Mouse (Mus musculus) frontal cortex, postnatal 10 days (tissue): ENCODE data around the gene Ifnlr1.
"Not testable (repeated sequence)": the region's sequence is repeated elsewhere in the genome, so short reads cannot be mapped to it uniquely, and the experiment has no call there.

Experiments
- DNase-seq, 2 experiments: peaks; one replicate each; pipeline ENCODE4 v3.0.0; 2022; ENCODE audit warnings: low spot score in 2 of 2, mixed read lengths in 1 of 2

Gene Ifnlr1

DNA sequence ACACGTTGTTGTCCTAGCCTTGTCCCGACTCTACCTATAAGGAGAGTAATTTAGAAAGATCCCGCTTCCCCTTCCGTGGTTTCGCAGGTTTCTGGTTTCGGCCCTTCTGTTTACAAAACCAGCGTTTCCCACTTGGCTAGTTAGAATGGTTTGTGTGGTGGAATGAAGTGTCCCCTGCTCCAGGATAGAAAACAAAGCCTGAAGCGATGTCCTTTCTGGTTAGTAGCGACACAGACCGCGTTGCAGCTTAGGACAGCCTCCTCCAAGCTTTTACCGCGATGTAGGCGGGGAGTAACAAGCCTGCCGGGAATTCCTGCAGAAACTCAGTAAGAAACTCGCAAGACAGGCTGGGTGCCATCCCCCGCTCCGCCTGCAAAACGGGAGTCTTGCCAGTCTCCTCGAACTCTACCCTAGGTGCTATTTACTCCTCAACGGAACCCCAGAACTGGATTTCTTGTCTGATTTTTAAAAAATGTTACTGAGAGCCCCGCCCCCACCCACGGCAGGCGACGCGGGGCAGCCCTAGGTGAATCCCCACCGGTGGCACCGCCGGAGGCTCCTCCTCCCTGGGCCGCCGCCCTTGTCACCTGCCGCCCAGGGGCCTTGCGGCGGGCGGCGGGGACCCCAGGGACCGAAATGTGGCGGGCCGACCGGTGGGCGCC is at the start of gene Ifnlr1:
Gene Ifnlr1, plus strand, starts transcription at position 382 of the 662 bp plus-strand sequence.
- peak in 1 of 2 experiments; percentile 22 for DNase-seq

DNA sequence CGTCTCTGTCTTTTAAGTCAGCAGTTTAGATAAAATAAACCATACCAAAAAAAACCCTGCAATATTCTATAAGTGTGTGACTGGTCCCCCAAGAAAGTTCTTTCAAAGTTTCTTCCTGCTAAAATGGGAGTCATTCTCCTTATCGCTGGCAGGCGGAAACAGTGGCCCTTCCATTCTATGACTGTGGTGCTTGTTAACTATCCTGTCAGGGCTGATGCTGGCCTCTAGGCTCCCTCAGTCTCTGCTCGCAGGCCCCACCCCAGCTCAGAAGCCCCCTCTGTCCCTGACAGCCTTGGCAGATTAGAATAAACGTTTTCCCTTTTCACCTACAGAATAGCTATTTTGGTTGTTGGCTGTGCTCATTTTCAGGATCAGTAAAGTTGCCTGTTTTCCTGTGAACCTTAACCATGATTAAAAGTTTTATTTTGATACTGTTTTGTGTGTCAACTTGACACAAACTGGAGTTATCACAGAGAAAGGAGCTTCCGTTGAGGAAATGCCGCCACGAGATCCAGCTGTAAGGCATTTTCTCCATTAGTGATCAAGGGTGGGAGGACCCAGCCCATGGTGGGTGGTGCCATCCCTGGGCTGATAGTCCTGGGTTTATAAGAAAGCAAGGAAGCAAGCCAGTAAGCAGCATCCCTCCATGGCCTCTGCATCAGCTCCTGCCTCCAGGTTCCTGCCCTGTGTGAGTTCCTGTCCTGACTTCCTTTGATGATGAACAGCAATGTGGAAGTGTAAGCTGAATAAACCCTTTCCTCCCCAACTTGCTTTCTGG is 44.6 kb upstream of the Ifnlr1 start:
- DNase-seq, result not testable (repeated sequence)

DNA sequence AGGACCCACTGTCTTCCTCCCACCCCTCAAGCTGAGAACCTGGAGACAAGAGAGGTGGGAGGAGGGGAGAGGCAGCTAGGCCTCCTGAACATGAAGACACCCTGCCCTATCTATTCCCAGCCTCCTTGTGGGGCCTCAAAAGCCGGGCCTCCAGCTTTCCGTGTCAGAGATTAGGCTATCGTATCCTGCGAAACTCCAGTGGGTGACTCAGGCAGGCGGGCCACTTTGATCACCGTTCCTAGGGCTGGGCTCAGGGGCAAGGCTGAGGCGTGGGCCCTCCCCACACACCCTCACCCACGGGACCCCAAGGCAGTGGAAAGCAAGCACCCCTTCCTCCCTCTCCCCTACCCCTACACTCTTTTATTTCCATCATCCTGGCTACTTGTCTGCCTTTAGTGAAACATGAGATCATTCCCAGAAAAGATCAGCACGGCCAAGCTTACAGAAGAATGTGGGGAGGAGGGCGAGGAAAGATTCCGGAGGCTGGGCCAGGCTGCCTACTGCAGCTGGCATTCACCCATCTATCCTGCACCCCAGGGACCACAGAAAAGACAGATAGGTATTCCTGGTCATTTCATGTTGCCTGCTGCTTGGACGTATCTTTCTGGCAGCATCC is 41.0 kb upstream of the Ifnlr1 start:
- DNase-seq, result no peak

DNA sequence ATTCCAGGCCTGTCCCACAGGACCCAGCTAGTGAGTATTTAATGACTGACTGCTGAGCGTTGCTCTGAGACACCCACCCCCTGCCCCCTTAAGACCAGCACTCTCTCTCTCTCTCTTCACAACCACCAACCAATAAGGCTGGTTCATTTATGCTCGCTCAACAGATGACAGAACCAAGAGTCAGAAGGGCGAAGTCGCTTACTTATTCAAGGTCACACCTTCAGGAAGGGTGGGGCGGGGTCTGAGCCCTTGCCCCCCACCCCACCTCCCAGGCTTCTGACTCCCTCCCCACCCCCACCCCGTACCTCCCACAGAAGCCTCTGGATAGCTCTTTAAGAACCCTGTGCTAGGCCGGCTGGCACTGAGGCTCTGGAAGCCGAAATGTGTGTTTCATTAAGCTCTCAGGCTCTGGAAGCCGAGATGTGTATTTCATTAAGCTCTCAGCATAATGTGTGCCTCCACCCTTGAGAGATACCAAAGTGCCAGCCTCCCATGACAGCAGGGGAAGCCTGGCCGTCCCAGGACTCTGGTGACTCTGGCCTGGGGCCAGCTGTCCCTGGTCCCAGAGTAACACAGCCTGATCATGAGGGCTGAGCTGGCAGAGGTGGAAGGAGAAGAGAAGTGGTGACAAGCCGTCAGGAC is 33.0 kb upstream of the Ifnlr1 start:
- DNase-seq, result no peak

DNA sequence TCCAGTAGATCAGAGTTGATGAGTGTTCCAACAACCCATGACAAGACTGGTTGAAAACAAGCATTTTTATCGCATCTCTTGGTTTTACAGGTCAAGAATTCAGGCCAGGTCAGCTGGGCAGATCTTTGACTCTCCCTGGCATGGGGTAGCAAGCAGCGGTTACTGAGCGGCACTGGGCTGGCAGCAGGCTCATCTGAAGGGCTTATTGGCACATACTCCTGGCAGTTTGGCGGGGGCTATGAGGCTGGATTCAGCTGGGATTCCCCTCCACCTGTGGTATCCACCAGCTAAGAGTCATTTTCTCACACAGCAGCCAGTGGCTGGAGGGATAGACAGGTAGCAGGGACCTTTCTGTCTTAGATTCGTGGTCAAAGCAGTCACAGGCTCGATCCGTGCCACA is 32.1 kb upstream of the Ifnlr1 start:
- DNase-seq, result no peak

DNA sequence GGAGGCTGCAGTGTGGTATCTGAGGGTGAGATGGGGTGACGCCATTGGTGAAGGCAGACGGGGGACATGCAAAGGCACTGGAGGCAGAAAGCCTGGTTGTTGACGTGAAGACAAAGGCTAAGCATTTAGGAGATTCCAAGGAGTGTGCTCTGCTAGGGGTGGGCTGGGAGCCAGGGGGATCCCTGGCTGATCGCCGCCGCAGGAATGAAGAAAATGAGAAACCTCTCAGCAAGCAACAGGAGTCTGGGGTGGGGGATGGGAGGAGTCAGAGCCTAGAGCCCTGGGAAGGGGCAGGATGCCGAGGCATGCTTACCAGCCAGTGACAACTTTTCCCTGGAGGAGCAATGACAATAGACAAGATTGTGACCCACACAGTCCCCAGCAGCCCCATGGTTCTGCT is 30.6 kb upstream of the Ifnlr1 start:
- no peak for DNase-seq

DNA sequence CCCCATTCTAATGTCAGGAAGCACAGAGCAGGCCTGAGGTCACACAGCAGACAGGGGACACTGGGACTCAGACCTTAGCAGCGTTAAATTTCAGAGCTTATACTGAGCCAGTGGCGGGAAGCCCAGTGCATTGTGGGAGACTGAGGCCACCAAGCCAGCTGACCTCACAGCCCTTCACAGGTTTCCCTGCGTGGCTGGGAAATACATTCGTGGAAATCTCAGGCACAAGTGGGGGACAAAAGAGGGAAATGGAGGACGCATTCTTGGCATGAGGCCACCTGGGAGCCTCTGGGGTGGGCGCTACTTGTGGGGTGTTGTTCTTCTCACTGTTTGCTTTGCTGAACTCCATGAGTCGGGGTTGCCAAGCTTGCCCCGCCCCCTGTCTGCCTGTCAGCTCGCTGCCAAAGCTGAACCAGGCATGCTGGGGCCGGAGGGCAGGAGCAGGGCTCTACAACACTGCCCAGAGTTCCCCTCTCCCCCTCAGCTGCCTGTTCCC is 29.9 kb upstream of the Ifnlr1 start:
- DNase-seq, result no peak

DNA sequence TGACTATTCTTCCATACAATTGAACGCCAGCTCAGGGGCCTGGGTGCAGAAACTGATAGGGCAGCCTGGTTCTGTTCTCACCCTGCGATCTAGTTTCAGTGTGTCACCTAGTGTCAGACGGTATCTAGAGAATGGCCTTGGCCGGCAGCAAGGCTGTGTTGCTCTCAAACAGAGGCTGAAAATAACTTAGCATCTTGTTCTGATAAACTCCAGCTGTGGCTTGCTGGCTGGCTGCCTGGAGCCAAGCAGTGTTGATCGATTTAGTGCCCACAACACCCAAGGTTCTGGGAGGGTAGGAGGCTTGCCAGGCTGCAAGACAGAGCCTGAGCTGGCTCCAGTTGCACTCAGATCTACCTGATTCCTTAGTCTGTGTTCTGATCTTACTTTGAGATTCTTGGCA is 27.6 kb upstream of the Ifnlr1 start:
- no peak for DNase-seq

DNA sequence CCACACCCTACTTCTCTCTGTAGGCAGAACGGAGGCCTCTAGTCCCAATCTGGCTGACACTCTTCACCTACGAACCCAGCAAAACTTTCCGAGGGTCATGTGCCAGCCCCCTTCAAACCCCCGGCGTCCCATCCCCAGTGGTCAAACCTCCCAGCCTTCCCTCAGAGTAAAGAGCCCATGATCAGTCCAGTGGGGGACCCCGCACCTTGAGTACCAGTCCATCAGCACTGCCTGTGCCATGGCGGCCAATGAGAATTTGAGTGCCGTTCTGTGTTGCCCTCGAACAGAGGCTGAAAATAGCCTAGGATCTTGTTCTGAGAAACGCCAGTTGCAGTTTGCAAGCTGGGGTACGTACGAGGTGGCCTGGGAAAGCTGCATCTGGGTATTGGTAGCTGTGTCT is 27.2 kb upstream of the Ifnlr1 start:
- DNase-seq, result no peak

DNA sequence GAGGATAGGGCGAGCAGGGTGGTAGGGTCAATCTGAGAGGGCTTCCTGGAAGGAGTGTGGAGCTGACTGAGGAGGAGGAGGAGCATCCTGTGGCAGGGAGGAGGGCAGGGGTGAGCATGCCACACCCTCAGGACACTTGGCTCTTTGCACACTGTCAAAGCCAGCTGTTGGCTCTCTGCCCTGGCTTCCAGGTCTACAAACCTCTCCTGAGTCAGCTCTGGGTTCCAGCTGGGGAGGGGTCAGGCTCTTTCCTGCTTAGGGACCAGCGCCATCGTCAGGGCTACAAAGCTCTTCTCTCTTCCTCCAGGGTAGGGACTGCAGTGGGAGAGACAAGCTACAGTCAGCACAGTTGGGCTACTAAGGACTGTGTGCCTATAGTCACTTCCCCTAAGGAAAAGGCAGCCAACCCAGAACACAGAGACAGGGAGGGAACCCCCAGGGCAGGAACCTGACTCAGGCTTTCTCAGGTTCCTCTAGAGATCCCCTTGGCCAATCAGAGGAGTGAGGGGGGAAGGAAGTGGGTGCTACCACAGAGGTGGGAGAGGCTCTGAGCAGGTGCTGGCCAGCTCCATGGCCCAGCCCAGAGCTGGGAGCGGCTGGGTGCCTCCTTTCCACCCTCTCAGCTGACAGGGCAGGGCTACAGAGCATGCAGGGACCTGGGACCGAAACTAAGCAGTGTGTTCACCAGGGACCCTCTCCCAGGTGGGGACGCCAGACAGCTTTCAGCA is 24.8 kb upstream of the Ifnlr1 start:
- no peak for DNase-seq

DNA sequence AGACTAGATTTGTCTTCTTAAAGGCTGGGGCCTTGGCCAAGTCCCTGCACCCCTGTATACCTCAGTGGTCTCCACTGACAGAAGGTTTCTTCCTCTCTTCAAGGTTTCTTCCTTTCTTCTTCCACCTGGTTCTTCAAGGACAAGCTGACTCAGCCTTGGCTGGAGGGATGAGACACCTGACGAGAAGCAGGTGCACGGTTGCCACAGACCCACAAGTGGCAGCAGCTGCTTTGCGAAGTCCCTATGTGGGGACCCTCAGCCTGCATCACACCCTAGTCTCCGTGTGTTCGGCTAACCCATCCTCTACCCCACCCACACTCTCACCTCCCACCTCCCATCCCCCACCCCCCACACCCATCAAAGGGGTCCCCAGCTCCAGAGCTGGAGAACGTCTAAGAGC is 24.1 kb upstream of the Ifnlr1 start:
- DNase-seq, result no peak

DNA sequence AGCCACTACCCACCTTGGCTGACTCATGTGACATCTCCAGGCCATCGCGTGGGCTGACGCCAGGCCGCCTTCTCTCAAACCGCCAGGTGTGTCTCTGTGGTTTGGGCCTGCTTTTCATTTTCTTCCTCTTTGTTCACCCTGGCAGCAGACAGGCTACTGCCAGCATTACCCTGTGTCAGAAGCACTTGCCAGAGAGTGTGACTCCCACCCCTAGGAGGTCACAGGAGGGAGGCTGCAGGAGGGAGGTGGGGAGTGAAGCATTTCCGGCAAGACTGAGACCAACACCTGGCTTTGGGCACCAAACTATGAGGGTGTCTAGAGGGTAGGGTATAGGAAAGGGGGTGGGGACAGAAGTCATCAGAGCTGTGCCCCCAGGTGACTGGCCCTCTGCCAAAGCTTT is 21.4 kb upstream of the Ifnlr1 start:
- DNase-seq, result no peak

DNA sequence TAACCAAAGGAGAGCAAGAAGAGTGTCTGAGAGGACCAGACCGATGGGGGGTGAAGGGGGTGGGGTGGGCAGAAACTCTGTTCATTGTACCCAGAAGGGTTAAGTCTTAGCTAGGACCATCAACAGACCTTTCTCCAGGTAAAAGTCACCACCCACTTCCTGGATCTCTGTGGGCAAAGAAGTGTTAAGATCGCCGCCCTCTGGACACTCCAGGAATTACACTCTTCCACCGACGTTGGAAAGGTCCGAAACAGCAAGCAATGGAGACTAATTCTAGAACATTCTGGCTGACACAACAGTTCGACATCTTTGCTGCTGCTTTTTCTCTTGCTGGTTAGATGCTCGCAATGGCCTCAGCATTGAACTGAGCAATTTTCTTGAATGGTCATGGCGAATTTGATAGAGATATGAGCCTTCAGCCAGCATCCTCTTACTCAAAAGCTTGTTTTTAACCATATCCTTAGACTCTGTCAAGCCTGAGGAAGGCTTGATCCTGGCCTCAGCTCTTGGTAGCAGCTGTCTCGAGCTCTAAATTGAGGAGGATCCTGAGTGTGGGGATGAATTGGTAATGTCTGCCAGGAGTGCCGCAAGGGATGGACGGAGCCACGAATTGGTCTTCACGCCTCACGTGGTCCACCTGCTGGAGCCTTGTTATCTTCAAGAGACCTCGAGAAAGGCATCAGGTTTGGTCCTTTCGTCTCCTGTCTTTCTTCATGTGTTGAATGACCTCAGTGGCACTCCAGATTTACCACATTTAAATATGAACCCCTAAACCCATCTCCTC is 19.7 kb upstream of the Ifnlr1 start:
- no peak for DNase-seq

DNA sequence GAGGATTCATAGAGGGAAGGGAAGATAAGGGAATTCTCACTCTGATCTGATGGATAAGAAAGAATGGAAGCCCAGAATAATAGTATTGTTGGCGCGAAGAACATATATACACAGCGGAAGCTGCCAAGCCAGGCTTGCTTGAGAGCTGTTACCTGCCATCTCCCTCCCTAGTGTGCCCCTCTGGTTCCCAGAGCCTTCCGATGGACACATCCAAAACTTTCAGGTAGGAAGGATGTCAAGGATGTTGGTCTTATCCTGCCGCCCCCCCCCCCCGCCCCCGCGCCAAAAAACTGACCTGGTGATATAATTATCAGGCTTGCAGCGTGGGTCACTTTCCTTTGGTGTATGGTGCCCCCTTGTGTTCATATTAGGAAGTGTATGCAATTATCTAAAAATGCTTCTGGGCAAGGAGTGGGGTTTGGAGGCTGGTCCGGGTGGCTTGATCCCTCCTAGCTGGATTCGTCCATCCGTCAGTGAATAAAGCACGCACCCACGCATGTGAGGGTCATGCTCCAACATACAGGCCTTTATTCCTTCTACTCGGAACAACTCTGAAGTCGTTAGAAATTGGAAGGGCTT is 18.7 kb upstream of the Ifnlr1 start:
- no peak for DNase-seq

DNA sequence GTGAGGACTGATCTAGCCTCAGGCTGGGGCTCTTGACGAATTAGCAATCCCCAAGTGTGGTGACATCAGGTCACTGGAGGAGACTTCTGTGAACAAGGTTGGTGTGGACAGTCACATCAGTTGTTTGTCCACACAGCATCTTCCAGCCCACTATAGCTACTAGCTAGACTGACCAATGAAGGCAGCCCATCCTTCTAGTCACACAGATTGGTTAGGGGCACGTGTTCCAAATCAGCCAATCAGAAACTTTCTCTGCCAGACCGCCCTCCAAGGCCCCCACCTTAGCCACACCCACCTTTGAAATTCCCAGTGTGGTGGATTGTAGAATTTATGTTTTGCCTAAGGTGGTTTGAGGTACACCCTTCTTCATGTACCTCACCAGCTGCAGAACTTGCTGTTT is 12.6 kb upstream of the Ifnlr1 start:
- no peak for DNase-seq

DNA sequence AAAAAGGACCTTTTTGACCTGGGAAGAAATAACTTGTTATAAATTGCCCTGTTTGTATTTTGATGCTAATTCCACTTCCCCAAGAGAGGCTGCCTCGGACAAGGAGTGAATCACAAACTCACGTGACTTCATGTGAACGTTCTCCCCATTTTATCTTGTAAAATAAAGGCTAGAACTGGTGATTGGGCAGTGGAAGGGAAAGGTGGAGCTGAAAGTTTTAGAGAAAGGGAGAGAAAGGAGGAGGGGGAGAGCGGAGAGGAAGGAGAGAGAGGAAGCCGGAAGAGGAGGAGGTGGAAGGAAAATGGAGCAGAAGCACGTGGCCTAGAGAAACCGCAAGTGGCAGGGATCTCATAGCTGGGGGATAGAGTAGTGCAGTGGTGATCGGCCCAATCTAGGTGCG is 11.1 kb upstream of the Ifnlr1 start:
- no peak for DNase-seq

DNA sequence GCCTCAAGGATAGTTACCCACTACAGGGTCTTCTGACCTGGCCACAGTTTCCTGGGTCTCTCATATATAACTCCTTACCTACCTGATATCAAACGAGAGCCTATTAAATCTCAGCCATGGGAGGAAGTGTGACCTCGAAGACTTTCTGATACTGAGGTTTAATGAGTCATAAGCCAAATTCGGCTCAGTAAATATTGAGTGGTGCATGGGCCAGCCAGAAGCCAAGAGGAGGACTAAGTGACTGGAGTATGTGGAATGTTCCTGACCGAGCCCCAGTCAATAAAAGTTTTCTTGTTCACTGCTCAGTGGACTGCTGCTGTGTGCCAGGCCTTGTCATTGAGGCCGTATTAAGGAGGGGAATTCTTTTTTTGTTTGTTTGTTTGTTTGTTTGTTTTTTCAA is 9.6 kb upstream of the Ifnlr1 start:
- no peak for DNase-seq

DNA sequence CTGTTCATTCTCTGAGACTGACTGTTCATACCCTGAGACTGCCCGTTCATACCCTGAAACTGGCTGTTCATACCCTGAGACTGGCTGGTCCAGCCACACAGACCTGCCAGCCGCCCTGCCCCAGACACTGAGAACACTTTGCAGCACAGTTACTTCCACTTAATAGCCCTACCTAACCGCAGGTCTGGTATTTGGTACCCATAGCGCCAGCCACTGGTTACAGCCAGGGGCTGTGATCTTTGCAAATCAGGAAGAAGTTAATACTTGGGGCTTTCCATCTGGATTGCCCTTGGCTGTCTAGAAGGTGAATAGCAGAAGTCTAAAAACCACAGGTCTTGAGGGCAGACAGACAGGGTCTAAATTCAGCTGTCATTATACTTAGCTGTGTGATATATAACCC is 6.8 kb upstream of the Ifnlr1 start:
- no peak for DNase-seq

DNA sequence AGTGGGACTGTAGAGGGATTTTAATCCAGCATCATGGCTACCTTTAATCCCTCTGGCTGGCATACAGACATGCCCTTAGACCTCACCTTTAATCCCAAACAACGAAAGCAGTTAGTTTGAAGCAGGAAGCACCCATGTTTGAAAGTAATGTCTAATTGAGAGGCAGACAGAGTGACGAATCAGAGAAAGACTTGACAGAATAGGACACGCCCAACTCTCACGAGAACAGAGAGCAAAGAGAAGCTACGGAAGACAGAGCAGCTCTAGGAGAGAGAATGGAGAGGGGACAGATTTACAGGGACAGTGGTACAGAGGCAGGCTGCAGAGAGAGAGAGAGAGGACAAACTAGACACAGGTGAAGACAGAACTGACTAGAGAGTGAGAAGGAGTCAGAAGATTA is 4.3 kb upstream of the Ifnlr1 start:
- DNase-seq, result no peak

DNA sequence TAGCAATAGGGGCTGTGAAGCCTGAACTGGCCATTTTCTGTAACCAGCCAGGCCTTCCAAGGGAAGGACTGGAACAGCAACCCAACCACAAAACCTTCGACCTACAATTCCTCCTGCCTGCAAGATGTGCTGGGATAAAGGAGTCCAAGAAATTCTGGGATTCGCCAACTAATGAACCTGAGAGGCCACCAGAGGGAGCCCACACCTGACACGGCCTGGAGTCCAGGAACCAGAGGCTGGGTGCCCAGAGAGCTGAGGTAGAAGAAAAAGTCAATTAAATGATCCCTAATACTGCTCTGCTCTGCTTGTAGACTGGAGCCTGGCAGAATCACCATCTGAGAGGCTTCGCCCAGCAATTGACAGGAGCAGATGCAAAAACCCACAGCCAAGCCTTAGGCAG is 2.5 kb upstream of the Ifnlr1 start:
- DNase-seq, result no peak

DNA sequence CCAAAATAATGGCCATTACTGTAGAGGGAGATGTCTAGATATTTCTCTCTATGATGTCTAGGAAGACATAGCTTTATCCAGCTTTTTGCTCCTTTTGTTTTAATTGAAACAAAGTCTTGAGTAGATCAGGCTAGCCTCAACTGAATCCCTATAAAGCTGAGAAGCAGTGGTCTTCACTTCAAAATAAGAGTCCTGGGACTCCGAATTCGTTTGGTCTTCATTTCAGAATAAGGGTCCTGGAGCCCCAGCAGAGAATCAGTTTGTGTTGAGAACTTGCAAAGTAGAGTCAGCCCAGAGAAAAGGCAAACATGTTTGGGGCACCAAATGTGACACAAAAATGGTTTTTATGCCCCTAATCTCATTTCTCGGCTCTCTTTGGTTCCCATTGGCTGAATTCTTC is 1.4 kb upstream of the Ifnlr1 start:
- no peak for DNase-seq
